Mouse (Mus musculus): ENCODE data around the gene Bloc1s5. TPM values are rescaled to one million over a fixed set of nuclear protein-coding genes. Genes with fewer than 3 reads are reported as not detected.
"Not testable (repeated sequence)": the region's sequence is repeated elsewhere in the genome, so short reads cannot be mapped to it uniquely, and the experiment has no call there.

Gene Bloc1s5
- polyA plus RNA-seq, 1 experiment from 2014 or later, result 24.1 TPM

- Histone ChIP-seq H3K4me3 (no peak overlapping the region), H3K9ac (no peak overlapping the region), H3K27ac (no peak overlapping the region), H3K36me3 (peaks cover 23% of the 10 kb centered on the region), H3K27me3 (replicated peaks) (no peaks in the 10 kb centered on the region), H3K9me3 (no peaks in the 10 kb centered on the region), H3K4me1 (no peaks in the 10 kb centered on the region), H3K4me2 (replicated peaks) (no peak overlapping the region)
- 89% methylated on average over 5 of the region's 5 CpGs for WGBS
- ATAC-seq (ENCODE audit: low FRiP score, low read depth), result no peak
These were observed 6.1 kb upstream of the Bloc1s5 start for GRCm38 (mm10) chr13:38640961-38641360.

- no peaks in the 10 kb centered on the region for H3K27me3 ChIP-seq (replicated peaks)
- no peak overlapping the region for H3K4me3 ChIP-seq
- ATAC-seq (ENCODE audit: low FRiP score, low read depth), result no peak
- no peaks in the 10 kb centered on the region for H3K9me3 ChIP-seq
- no peak overlapping the region for H3K27ac ChIP-seq
- H3K4me2 ChIP-seq (replicated peaks), result no peak overlapping the region
- H3K9ac ChIP-seq, result no peak overlapping the region
- H3K4me1 ChIP-seq, result peaks cover 8% of the 10 kb centered on the region; the same call in 1 of the 2 replicates
- 79% methylated on average over 11 of the region's 11 CpGs for WGBS
- peaks cover 4% of the 10 kb centered on the region for H3K36me3 ChIP-seq
These were observed 3.8 kb upstream of the Bloc1s5 start for GRCm38 (mm10) chr13:38638694-38639093.

GRCm38 (mm10) chr13:38634256-38634799 is 581 bp downstream of the Bloc1s5 start:
- Histone ChIP-seq H3K27me3 (replicated peaks) (no peaks in the 10 kb centered on the region), H3K27ac (no peak overlapping the region), H3K4me3 (peak overlapping the region; percentile 73), H3K4me1 (peaks cover 8% of the 10 kb centered on the region; the same call in 1 of the 2 replicates), H3K4me2 (replicated peaks) (peak overlapping the region; percentile 73), H3K9ac (peak overlapping the region; percentile 76), H3K9me3 (no peaks in the 10 kb centered on the region), H3K36me3 (no peaks in the 10 kb centered on the region)
- peak; percentile 83 for ATAC-seq (ENCODE audit: low FRiP score, low read depth)
- 2% methylated on average over 19 of the region's 19 CpGs for WGBS

- H3K4me3 ChIP-seq, result 0 out of 2 replicates have a peak overlapping the region, but pooled peaks have one; percentile 73
- 94% methylated on average over 6 of the region's 6 CpGs for WGBS
These were observed 1.5 kb downstream of the Bloc1s5 start for GRCm38 (mm10) chr13:38633287-38634000.

GRCm38 (mm10) chr13:38632556-38632955 is 2.4 kb downstream of the Bloc1s5 start:
- Histone ChIP-seq H3K36me3 (no peaks in the 10 kb centered on the region), H3K4me3 (no peak overlapping the region), H3K9me3 (no peaks in the 10 kb centered on the region), H3K27me3 (replicated peaks) (no peaks in the 10 kb centered on the region), H3K4me1 (peaks cover 8% of the 10 kb centered on the region; the same call in 1 of the 2 replicates), H3K27ac (no peak overlapping the region), H3K4me2 (replicated peaks) (no peak overlapping the region), H3K9ac (no peak overlapping the region)
- WGBS, result 89% methylated on average over 6 of the region's 6 CpGs
- no peak for ATAC-seq (ENCODE audit: low FRiP score, low read depth)

More at GRCm38 (mm10) chr13:38633287-38634000, 1.5 kb downstream of the Bloc1s5 start:
- Histone ChIP-seq H3K4me1 (peaks cover 8% of the 10 kb centered on the region; the same call in 1 of the 2 replicates), H3K36me3 (no peaks in the 10 kb centered on the region), H3K27me3 (replicated peaks) (no peaks in the 10 kb centered on the region), H3K4me2 (replicated peaks) (peak overlapping the region; percentile 73; the same call in 1 of the 2 replicates), H3K27ac (no peak overlapping the region), H3K9ac (no peak overlapping the region), H3K9me3 (no peaks in the 10 kb centered on the region)
- no peak for ATAC-seq (ENCODE audit: low FRiP score, low read depth)

- no peaks in the 10 kb centered on the region for H3K9me3 ChIP-seq
- H3K27me3 ChIP-seq (replicated peaks), result no peaks in the 10 kb centered on the region
- H3K4me3 ChIP-seq, result no peak overlapping the region
- no peak for ATAC-seq (ENCODE audit: low FRiP score, low read depth)
- no peaks in the 10 kb centered on the region; the same call in 1 of the 2 replicates for H3K4me1 ChIP-seq
- WGBS, result 31% methylated on average over 6 of the region's 6 CpGs
- H3K36me3 ChIP-seq, result no peaks in the 10 kb centered on the region; the same call in none of the 2 replicates
- H3K9ac ChIP-seq, result no peak overlapping the region
- H3K4me2 ChIP-seq (replicated peaks), result no peak overlapping the region
- no peak overlapping the region for H3K27ac ChIP-seq
These were observed 8.7 kb downstream of the Bloc1s5 start for GRCm38 (mm10) chr13:38626229-38626525.

- no peak for ATAC-seq (ENCODE audit: low FRiP score, low read depth)
- no peaks in the 10 kb centered on the region; the same call in 1 of the 2 replicates for H3K4me1 ChIP-seq
- no peak overlapping the region for H3K9ac ChIP-seq
- H3K27ac ChIP-seq, result no peak overlapping the region
- no peak overlapping the region for H3K4me2 ChIP-seq (replicated peaks)
- whole genome bisulfite sequencing, result 23% methylated on average over 5 of the region's 5 CpGs
- H3K9me3 ChIP-seq, result no peaks in the 10 kb centered on the region
- H3K4me3 ChIP-seq, result no peak overlapping the region
- H3K36me3 ChIP-seq, result no peaks in the 10 kb centered on the region; the same call in none of the 2 replicates
- H3K27me3 ChIP-seq (replicated peaks), result no peaks in the 10 kb centered on the region
These were observed 9.2 kb downstream of the Bloc1s5 start for GRCm38 (mm10) chr13:38625492-38626228.

- Histone ChIP-seq H3K27ac (no peak overlapping the region), H3K9me3 (no peaks in the 10 kb centered on the region), H3K4me3 (no peak overlapping the region), H3K9ac (no peak overlapping the region), H3K4me2 (replicated peaks) (no peak overlapping the region), H3K27me3 (replicated peaks) (no peaks in the 10 kb centered on the region), H3K4me1 (no peaks in the 10 kb centered on the region; the same call in 1 of the 2 replicates), H3K36me3 (no peaks in the 10 kb centered on the region; the same call in none of the 2 replicates)
- 87% methylated on average over 8 of the region's 8 CpGs for WGBS
- ATAC-seq (ENCODE audit: low FRiP score, low read depth), result no peak
These were observed 10.5 kb downstream of the Bloc1s5 start for GRCm38 (mm10) chr13:38624292-38624902.

GRCm38 (mm10) chr13:38623296-38623695 is 11.6 kb downstream of the Bloc1s5 start:
- no peak for ATAC-seq (ENCODE audit: low FRiP score, low read depth)
- Histone ChIP-seq H3K27ac (no peak overlapping the region), H3K27me3 (replicated peaks) (no peaks in the 10 kb centered on the region), H3K4me2 (replicated peaks) (no peak overlapping the region), H3K4me3 (no peak overlapping the region), H3K36me3 (peaks cover 3% of the 10 kb centered on the region), H3K9me3 (no peaks in the 10 kb centered on the region), H3K4me1 (no peaks in the 10 kb centered on the region; the same call in 1 of the 2 replicates), H3K9ac (no peak overlapping the region)
- WGBS, result 82% methylated on average over 5 of the region's 5 CpGs

- not testable (repeated sequence) for H3K4me1 ChIP-seq; H3K4me2 ChIP-seq (replicated peaks); ATAC-seq (ENCODE audit: low FRiP score, low read depth); H3K27me3 ChIP-seq (replicated peaks); H3K9ac ChIP-seq; H3K4me3 ChIP-seq; H3K9me3 ChIP-seq; H3K36me3 ChIP-seq; H3K27ac ChIP-seq
- WGBS, result 83% methylated on average over 4 of the region's 4 CpGs
These were observed 16.8 kb downstream of the Bloc1s5 start for GRCm38 (mm10) chr13:38618001-38618630.

GRCm38 (mm10) chr13:38616887-38617286 is 18.0 kb downstream of the Bloc1s5 start:
- Histone ChIP-seq H3K4me2 (replicated peaks) (no peak overlapping the region), H3K9ac (no peak overlapping the region), H3K27me3 (replicated peaks) (no peaks in the 10 kb centered on the region), H3K36me3 (peaks cover 18% of the 10 kb centered on the region), H3K9me3 (no peaks in the 10 kb centered on the region), H3K4me3 (no peak overlapping the region), H3K27ac (no peak overlapping the region), H3K4me1 (no peaks in the 10 kb centered on the region)
- ATAC-seq (ENCODE audit: low FRiP score, low read depth), result no peak
- 88% methylated on average over 4 of the region's 4 CpGs for WGBS

All from neural tube, embryonic 12.5 days (tissue).